Mouse (Mus musculus) v-Abl transformed pro-B cells (cell line): ENCODE data around the gene Vps45.

Experiments used
- in situ Hi-C, 2 experiments: fragments of 400-800 bp; cut with MboI; formaldehyde crosslinking; loops; one replicate each; pipeline ENCODE4 v1.15.1; 2025; ENCODE audit not compliant: unreplicated experiment in 2 of 2

The Vps45 gene

GRCm38 (mm10) chr3:96058231-96058896 is at the start of gene Vps45:
Gene Vps45 (minus strand): TSS chr3:96058466.
- in situ Hi-C loops = loop anchor here (5.0 to 25.0 kb wide), 5 partner anchors 124 to 534 kb away; partner anchors contain the start of genes Ciart (in 1 of the 2), Ctss (in 1 of the 2) and Mrps21 (in 1 of the 2)

GRCm38 (mm10) chr3:96106151-96106550 is 47.9 kb upstream of the Vps45 start:
- in situ Hi-C loops = no loop called here

GRCm38 (mm10) chr3:96105232-96105747 is 47.0 kb upstream of the Vps45 start:
- in situ Hi-C loops = no loop called here

- in situ Hi-C loops = no loop called here
Observed at GRCm38 (mm10) chr3:96104261-96105065, 46.2 kb upstream of the Vps45 start, which contains the start of gene Otud7b. Gene Otud7b (plus strand): TSS chr3:96104527.

- in situ Hi-C loops = no loop called here
Observed at GRCm38 (mm10) chr3:96103901-96104260, 45.6 kb upstream of the Vps45 start.

GRCm38 (mm10) chr3:96102100-96102872 is 44.0 kb upstream of the Vps45 start:
- in situ Hi-C loops = no loop called here

- in situ Hi-C loops = loop anchor here in 1 of 2 experiments (25.0 kb wide), 1 partner anchor 439 kb away; the partner anchor contains the start of gene Hfe2
Observed at GRCm38 (mm10) chr3:96098616-96099267, 40.5 kb upstream of the Vps45 start.

- in situ Hi-C loops = loop anchor here in 1 of 2 experiments (25.0 kb wide), 1 partner anchor 439 kb away; the partner anchor contains the start of gene Hfe2
Observed at GRCm38 (mm10) chr3:96098168-96098567, 39.9 kb upstream of the Vps45 start.

GRCm38 (mm10) chr3:96094203-96094602 is 35.9 kb upstream of the Vps45 start:
- in situ Hi-C loops = loop anchor here (5.0 to 25.0 kb wide), 3 partner anchors 53 to 443 kb away; partner anchors contain the start of gene Hfe2 (in 1 of the 2)

- in situ Hi-C loops = loop anchor here (5.0 to 25.0 kb wide), 3 partner anchors 54 to 444 kb away; partner anchors contain the start of gene Hfe2 (in 1 of the 2)
Observed at GRCm38 (mm10) chr3:96093509-96093908, 35.2 kb upstream of the Vps45 start.

- in situ Hi-C loops = loop anchor here (5.0 to 25.0 kb wide), 3 partner anchors 55 to 445 kb away; partner anchors contain the start of gene Hfe2 (in 1 of the 2)
Observed at GRCm38 (mm10) chr3:96091966-96092365, 33.7 kb upstream of the Vps45 start.

- in situ Hi-C loops = loop anchor here (5.0 to 25.0 kb wide), 3 partner anchors 56 to 446 kb away; partner anchors contain the start of gene Hfe2 (in 1 of the 2)
Observed at GRCm38 (mm10) chr3:96091146-96091545, 32.9 kb upstream of the Vps45 start.

- in situ Hi-C loops = loop anchor here (5.0 to 25.0 kb wide), 4 partner anchors 57 to 447 kb away; partner anchors contain the start of genes Bola1 (in 1 of the 2), Hfe2 (in 1 of the 2) and Hist2h2ab (in 1 of the 2)
Observed at GRCm38 (mm10) chr3:96089882-96090489, 31.7 kb upstream of the Vps45 start.

GRCm38 (mm10) chr3:96087801-96088200 is 29.5 kb upstream of the Vps45 start:
- in situ Hi-C loops = loop anchor here in 1 of 2 experiments (5.0 to 25.0 kb wide), 3 partner anchors 60 to 450 kb away; partner anchors contain the start of genes Bola1, Hfe2 and Hist2h2ab

- in situ Hi-C loops = loop anchor here in 1 of 2 experiments (5.0 to 25.0 kb wide), 3 partner anchors 60 to 450 kb away; partner anchors contain the start of genes Bola1, Hfe2 and Hist2h2ab
Observed at GRCm38 (mm10) chr3:96087219-96087618, 29.0 kb upstream of the Vps45 start.

- in situ Hi-C loops = loop anchor here in 1 of 2 experiments (10.0 to 25.0 kb wide), 2 partner anchors 131 to 453 kb away; partner anchors contain the start of genes Bola1, Hfe2 and Hist2h2ab
Observed at GRCm38 (mm10) chr3:96084146-96084755, 26.0 kb upstream of the Vps45 start.

- in situ Hi-C loops = loop anchor here in 1 of 2 experiments (10.0 to 25.0 kb wide), 2 partner anchors 132 to 454 kb away; partner anchors contain the start of genes Bola1, Hfe2 and Hist2h2ab
Observed at GRCm38 (mm10) chr3:96082714-96083508, 24.6 kb upstream of the Vps45 start.
